Mouse (Mus musculus) heart, embryonic 16.5 days (tissue): ENCODE measurements around the gene Cic. TPM values are rescaled to one million over a fixed set of nuclear protein-coding genes. Genes with fewer than 3 reads are reported as not detected.

ENCODE experiments used
- ATAC-seq: fragments of 200-750 bp; cut with Nextera tagmentation; replicated peaks from 2 replicates; pipeline ENCODE4 v1.8.0; 2017; ENCODE audit warnings: moderate number of reproducible peaks; ENCODE audit not compliant: insufficient read depth, low FRiP score; ENCODE audit errors: extremely low read depth
- H3K27ac ChIP-seq: fragments of 300-500 bp; sonication (generic); 2 replicates; pipeline ENCODE4 v1.5.1; 2014; ENCODE audit warnings: mild to moderate bottlenecking, low read length, control low read depth, moderate library complexity
- H3K27me3 ChIP-seq: fragments of 300-500 bp; sonication (generic); 2 replicates; pipeline ENCODE4 v1.6.1; 2014; ENCODE audit warnings: low read length, mixed read lengths; ENCODE audit not compliant: control insufficient read depth, insufficient read depth
- H3K36me3 ChIP-seq: fragments of 300-500 bp; sonication (generic); 2 replicates; pipeline ENCODE4 v1.6.1; 2014; ENCODE audit not compliant: control insufficient read depth, insufficient read depth
- H3K4me1 ChIP-seq: fragments of 300-500 bp; sonication (generic); 2 replicates; pipeline ENCODE4 v1.6.1; 2014; ENCODE audit warnings: low read length, mixed read lengths; ENCODE audit not compliant: control insufficient read depth, insufficient read depth
- H3K4me2 ChIP-seq: fragments of 300-500 bp; sonication (generic); 2 replicates; pipeline ENCODE4 v1.6.1; 2014; ENCODE audit warnings: low read depth, mild to moderate bottlenecking, control low read depth, low read length
- H3K4me3 ChIP-seq: fragments of 300-500 bp; sonication (generic); 2 replicates; pipeline ENCODE4 v1.5.1; 2014; ENCODE audit warnings: mild to moderate bottlenecking, control low read depth, low read length
- H3K9ac ChIP-seq: fragments of 300-500 bp; sonication (generic); 2 replicates; pipeline ENCODE4 v1.6.1; 2014; ENCODE audit warnings: low read length, control low read depth
- H3K9me3 ChIP-seq: fragments of 300-500 bp; sonication (generic); replicated peaks from 2 replicates; pipeline ENCODE4 v1.6.1; 2016; ENCODE audit warnings: low read length; ENCODE audit not compliant: control insufficient read depth
- WGBS: fragments of 180-500 bp; shearing (Covaris S2); extraction: QIAGEN DNeasy Blood & Tissue Kit; methylation state at CpG from one replicate; pipeline ENCODE4 v1.1.7; 2014; 5-methylcytosine and 5-hydroxymethylcytosine counted together
- polyA plus RNA-seq: library from polyadenylated mRNA; unstranded; fragments of >200 nt; fragmentation: Nextera tagmentation; extraction: Ambion mirVana; gene quantifications from 2 replicates; pipeline ENCODE4 v1.2.1, GENCODE M21; 2015

Cic gene
- polyA plus RNA-seq, 1 experiment from 2014 or later, result 24.7 TPM

- peak overlapping the region; percentile 100 for H3K27ac ChIP-seq
- H3K36me3 ChIP-seq, result no peaks in the 10 kb centered on the region
- peaks cover 70% of the 10 kb centered on the region for H3K4me1 ChIP-seq
- H3K27me3 ChIP-seq, result no peaks in the 10 kb centered on the region
- peak overlapping the region; percentile 91 for H3K9ac ChIP-seq
- under 1% methylated on average over 43 of the region's 49 CpGs for WGBS
- H3K4me3 ChIP-seq, result peak overlapping the region; percentile 81
- peak overlapping the region; percentile 95 for H3K4me2 ChIP-seq
- ATAC-seq, result peak; percentile 23
- H3K9me3 ChIP-seq, result no peaks in the 10 kb centered on the region
Observed at GRCm38 (mm10) chr7:25279076-25279860, 11.8 kb downstream of the Cic start.

DNA sequence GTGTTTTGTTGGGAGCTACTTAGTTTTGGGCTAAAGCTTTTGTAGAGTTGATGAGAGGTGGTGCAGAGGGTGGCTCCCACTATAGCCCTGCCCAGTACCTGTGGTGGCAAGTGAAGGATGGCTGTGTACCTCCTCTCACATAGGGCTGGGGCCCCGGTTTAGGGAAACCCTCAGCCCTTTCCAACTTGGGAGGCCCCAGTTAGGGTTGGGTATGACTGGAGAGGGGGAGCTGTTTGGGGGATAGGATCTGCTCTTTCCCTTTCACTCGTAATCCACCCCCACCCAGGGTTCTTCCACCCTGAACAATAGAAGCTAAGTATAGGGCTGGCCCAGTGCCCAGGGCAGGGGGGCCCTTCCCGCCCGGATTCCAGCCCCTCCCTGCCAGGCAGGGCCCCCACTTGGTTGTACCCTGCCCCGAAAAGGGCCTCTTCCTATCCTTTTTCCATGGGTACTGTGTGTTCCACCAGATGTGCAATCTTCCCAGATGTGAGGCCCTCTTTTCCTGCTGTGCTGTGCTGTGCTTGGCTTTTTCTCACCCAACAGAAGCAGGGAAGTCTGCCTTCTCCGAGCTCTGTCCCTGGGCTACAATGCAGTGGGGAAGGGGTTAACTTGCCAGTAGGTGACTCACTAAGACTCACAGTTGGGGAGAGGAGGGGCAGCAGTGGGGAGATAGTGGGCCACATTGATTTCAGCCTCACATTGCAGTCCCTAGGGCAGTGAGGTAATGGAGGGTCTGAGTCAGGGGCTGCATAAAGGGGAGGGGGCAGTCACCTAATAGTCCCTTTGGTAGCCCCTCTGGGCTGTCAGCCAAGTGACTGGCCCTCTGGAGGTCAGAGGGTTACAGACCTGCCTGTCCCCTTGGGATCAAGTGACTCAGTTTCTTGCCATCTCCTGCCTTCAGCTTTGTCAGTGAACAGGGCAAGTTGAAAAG lies 12.6 kb downstream of the Cic start:
- no peaks in the 10 kb centered on the region for H3K27me3 ChIP-seq
- H3K4me1 ChIP-seq, result peaks cover 67% of the 10 kb centered on the region
- peaks cover 4% of the 10 kb centered on the region; the same call in 1 of the 2 replicates for H3K36me3 ChIP-seq
- H3K9ac ChIP-seq, result peak overlapping the region; percentile 91
- H3K4me2 ChIP-seq, result peak overlapping the region; percentile 95
- no peaks in the 10 kb centered on the region for H3K9me3 ChIP-seq
- under 1% methylated on average over 6 of the region's 6 CpGs for WGBS
- peak overlapping the region; percentile 81 for H3K4me3 ChIP-seq
- H3K27ac ChIP-seq, result peak overlapping the region; percentile 100
- peak; percentile 8 for ATAC-seq

DNA sequence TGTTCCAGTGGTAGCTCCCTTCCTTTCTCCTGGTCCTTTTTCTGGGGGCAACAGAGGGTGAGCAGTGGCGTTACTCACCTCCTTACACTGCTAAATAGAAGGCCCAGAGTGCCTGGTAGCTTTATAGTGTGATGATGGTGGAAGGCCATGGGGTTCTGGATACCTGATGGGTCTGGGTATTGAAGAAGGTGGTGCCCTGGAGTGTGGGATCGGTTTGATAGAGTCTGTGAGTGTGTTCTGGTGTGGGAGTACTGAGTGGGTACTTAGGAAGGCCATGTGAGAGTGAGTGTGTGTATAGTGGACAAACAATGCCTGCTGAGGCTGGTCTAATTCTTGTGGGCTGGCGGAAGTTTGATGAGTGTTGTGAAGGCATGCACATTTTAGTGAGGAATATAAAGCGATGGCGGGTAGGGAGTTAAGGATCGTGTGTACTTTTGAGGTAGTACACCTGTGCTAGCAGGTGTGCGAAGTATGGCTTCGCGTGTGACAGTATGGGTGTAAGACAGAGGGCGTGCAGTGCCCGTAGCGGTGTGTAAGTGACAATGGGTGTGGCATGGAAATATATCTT lies 13.7 kb downstream of the Cic start:
- Histone ChIP-seq H3K4me1 (peaks cover 57% of the 10 kb centered on the region), H3K27me3 (no peaks in the 10 kb centered on the region), H3K27ac (peak overlapping the region; percentile 100), H3K36me3 (peaks cover 15% of the 10 kb centered on the region), H3K9me3 (no peaks in the 10 kb centered on the region), H3K4me2 (peak overlapping the region; percentile 95), H3K4me3 (peak overlapping the region; percentile 27), H3K9ac (peak overlapping the region; percentile 91)
- 19% methylated on average over 12 of the region's 12 CpGs for WGBS
- no peak for ATAC-seq

GRCm38 (mm10) chr7:25281734-25282601 lies 14.5 kb downstream of the Cic start:
- under 1% methylated on average over 60 of the region's 108 CpGs for WGBS

GRCm38 (mm10) chr7:25282731-25283211 lies 15.3 kb downstream of the Cic start:
- H3K36me3 ChIP-seq, result peaks cover 30% of the 10 kb centered on the region
- no peaks in the 10 kb centered on the region for H3K27me3 ChIP-seq
- peak overlapping the region; percentile 91 for H3K4me3 ChIP-seq
- H3K4me2 ChIP-seq, result peak overlapping the region; percentile 91
- H3K9ac ChIP-seq, result peak overlapping the region; percentile 92
- no peaks in the 10 kb centered on the region for H3K9me3 ChIP-seq
- H3K4me1 ChIP-seq, result peaks cover 42% of the 10 kb centered on the region
- WGBS, result under 1% methylated on average over 27 of the region's 36 CpGs
- ATAC-seq, result no peak
- peak overlapping the region; percentile 99 for H3K27ac ChIP-seq

More at GRCm38 (mm10) chr7:25281734-25282601, 14.5 kb downstream of the Cic start:
- H3K4me2 ChIP-seq, result peak overlapping the region; percentile 95
- H3K36me3 ChIP-seq, result peaks cover 22% of the 10 kb centered on the region
- peak; percentile 77 for ATAC-seq
- H3K27ac ChIP-seq, result peak overlapping the region; percentile 100
- no peaks in the 10 kb centered on the region for H3K27me3 ChIP-seq
- peak overlapping the region; percentile 91 for H3K4me3 ChIP-seq
- H3K9ac ChIP-seq, result peak overlapping the region; percentile 92
- H3K9me3 ChIP-seq, result no peaks in the 10 kb centered on the region
- H3K4me1 ChIP-seq, result peaks cover 50% of the 10 kb centered on the region

DNA sequence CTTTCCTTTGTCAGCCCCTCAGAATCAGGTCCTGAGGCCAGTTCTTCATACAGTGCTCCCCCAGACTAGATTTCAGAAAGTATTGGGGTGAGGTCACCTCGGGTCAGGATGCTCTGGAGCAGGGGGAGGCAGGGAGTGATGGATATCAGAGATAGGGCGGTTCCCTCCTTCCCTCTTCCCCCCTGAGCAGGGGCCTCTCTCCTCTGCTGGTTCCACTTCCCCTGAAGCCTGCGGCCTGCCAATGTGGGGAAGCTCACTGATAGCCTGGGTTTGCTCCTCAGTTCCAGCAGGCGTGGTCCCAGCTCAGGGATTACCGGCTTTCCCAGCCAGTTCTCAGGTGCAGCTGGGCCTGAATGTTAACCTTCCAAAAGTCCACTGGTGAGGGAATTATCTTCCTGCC lies 16.1 kb downstream of the Cic start:
- peak overlapping the region; percentile 91 for H3K4me2 ChIP-seq
- no peaks in the 10 kb centered on the region for H3K9me3 ChIP-seq
- H3K27ac ChIP-seq, result peak overlapping the region; percentile 99
- 6% methylated on average over 5 of the region's 5 CpGs for WGBS
- peaks cover 38% of the 10 kb centered on the region for H3K36me3 ChIP-seq
- peak overlapping the region; percentile 91 for H3K4me3 ChIP-seq
- H3K9ac ChIP-seq, result peak overlapping the region; percentile 92
- ATAC-seq, result no peak
- H3K27me3 ChIP-seq, result no peaks in the 10 kb centered on the region
- H3K4me1 ChIP-seq, result peaks cover 38% of the 10 kb centered on the region

GRCm38 (mm10) chr7:25284171-25284570 lies 16.7 kb downstream of the Cic start:
- Histone ChIP-seq H3K36me3 (peaks cover 43% of the 10 kb centered on the region), H3K27ac (peak overlapping the region; percentile 99; the same call in 1 of the 2 replicates), H3K9ac (peak overlapping the region; percentile 92; the same call in 1 of the 2 replicates), H3K4me3 (peak overlapping the region; percentile 91), H3K4me2 (peak overlapping the region; percentile 91), H3K4me1 (peaks cover 38% of the 10 kb centered on the region), H3K27me3 (no peaks in the 10 kb centered on the region), H3K9me3 (no peaks in the 10 kb centered on the region)
- 56% methylated on average over 2 of the region's 2 CpGs for WGBS
- ATAC-seq, result no peak

DNA sequence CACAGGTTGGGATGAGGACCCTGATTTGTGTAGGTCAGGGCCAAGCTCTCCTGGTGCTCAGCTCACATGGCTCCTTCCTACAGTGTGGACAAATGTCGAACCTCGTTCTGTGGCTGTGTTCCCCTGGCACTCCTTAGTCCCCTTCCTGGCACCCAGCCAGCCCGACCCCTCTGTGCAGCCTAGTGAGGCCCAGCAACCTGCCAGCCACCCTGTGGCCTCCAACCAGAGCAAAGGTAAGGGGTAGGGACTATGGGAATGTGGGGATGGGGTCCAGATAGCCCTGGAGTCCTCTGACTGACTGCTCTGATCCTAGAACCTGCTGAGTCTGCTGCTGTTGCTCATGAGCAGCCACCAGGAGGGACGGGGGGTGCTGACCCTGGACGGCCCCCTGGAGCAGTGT lies 17.3 kb downstream of the Cic start:
- peaks cover 49% of the 10 kb centered on the region for H3K36me3 ChIP-seq

More for the DNA sequence above, 17.3 kb downstream of the Cic start:
- ATAC-seq, result no peak
- peaks cover 37% of the 10 kb centered on the region for H3K4me1 ChIP-seq
- no peak overlapping the region for H3K27ac ChIP-seq
- no peak overlapping the region for H3K4me3 ChIP-seq
- 54% methylated on average over 5 of the region's 5 CpGs for WGBS
- no peak overlapping the region; the same call in 1 of the 2 replicates for H3K4me2 ChIP-seq
- H3K9me3 ChIP-seq, result no peaks in the 10 kb centered on the region
- H3K9ac ChIP-seq, result peak overlapping the region; percentile 50
- H3K27me3 ChIP-seq, result no peaks in the 10 kb centered on the region
